Mouse (Mus musculus) ES-E14 (cell line): ENCODE measurements around the gene Tex22.

Experiments
- CHD2 ChIP-seq: IDR thresholded peaks from 2 replicates; pipeline ENCODE4 v1.6.1; 2014; ENCODE audit warnings: mild to moderate bottlenecking, low read depth, low read length, inconsistent platforms
- HCFC1 ChIP-seq: IDR thresholded peaks from 2 replicates; pipeline ENCODE4 v1.6.1; 2012; ENCODE audit warnings: low read length, inconsistent platforms, borderline replicate concordance; ENCODE audit not compliant: insufficient read depth
- MAFK ChIP-seq: IDR thresholded peaks from 2 replicates; pipeline ENCODE4 v1.6.1; 2014; ENCODE audit warnings: mild to moderate bottlenecking, low read depth, low read length, inconsistent platforms; ENCODE audit not compliant: insufficient read depth
- ZNF384 ChIP-seq: IDR thresholded peaks from 2 replicates; pipeline ENCODE4 v1.6.1; 2012; ENCODE audit warnings: low read depth, low read length, inconsistent platforms

- TF ChIP-seq CHD2 (no peak), HCFC1 (no peak), MAFK (no peak), ZNF384 (no peak)
Observed at GRCm38 (mm10) chr12:113028898-113029297, 45.4 kb upstream of the Tex22 start.
